Mouse (Mus musculus) myocyte (in vitro differentiated cells): ENCODE measurements around the gene Wrap53.

Experiments used
- E2F4 ChIP-seq: IDR thresholded peaks from one replicate; pipeline ENCODE4 v1.6.1; 2011; ENCODE audit warnings: mild to moderate bottlenecking, control low read depth, moderate library complexity; ENCODE audit not compliant: insufficient read depth
- POLR2A ChIP-seq: IDR thresholded peaks from one replicate; pipeline ENCODE4 v1.6.1; 2011; ENCODE audit warnings: low read depth, mild to moderate bottlenecking, control low read depth, moderate library complexity; ENCODE audit not compliant: insufficient read length
- POLR2AphosphoS2 ChIP-seq: IDR thresholded peaks from one replicate; pipeline ENCODE4 v1.6.1; 2011; ENCODE audit warnings: low read depth, control low read depth; ENCODE audit not compliant: insufficient read length
- TCF3 ChIP-seq: IDR thresholded peaks from one replicate; pipeline ENCODE4 v1.6.1; 2011; ENCODE audit warnings: low read depth, control low read depth; ENCODE audit not compliant: insufficient read length
- USF1 ChIP-seq: IDR thresholded peaks from one replicate; pipeline ENCODE4 v1.6.1; 2011; ENCODE audit warnings: low read depth, mild to moderate bottlenecking, control low read depth, moderate library complexity

DNA sequence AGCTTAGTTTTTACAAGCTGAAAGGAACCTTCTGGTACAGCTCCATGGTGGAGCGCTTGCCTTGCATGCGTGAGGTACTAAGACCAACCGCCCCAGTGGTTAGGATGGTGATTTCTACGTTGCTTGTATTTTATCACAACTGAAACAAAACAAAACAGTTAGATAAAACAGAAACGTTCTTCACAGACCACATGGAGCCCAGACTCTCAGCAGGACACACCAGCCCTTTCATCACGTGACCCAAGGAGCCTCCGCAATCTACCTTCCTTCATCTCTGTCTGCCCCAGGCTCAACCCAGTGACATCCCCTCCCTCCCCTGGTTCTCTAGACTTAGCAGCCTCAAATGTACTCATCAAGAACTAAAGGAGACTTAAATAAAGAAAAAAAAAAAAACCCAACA is 29.4 kb upstream of the Wrap53 start:
- no peak for TF ChIP-seq POLR2A
- TF ChIP-seq TCF3: no peak
- no peak for TF ChIP-seq E2F4
- TF ChIP-seq USF1: no peak
- TF ChIP-seq POLR2AphosphoS2: no peak
